Mouse (Mus musculus) cortical plate, adult 2 months (tissue): ENCODE data around the gene Mylk3.

ENCODE experiments used
- CTCF ChIP-seq: fragments of 200-500 bp; IDR thresholded peaks from 2 replicates; pipeline ENCODE4 v1.5.1; 2011; ENCODE audit warnings: mild to moderate bottlenecking, control low read depth, low read length; ENCODE audit not compliant: insufficient read depth; ENCODE audit errors: extremely low read depth
- POLR2A ChIP-seq: fragments of 200-500 bp; IDR thresholded peaks from 2 replicates; pipeline ENCODE4 v1.6.1; 2011; ENCODE audit warnings: mild to moderate bottlenecking, low read length, control low read depth; ENCODE audit not compliant: insufficient read depth; ENCODE audit errors: extremely low read depth

DNA sequence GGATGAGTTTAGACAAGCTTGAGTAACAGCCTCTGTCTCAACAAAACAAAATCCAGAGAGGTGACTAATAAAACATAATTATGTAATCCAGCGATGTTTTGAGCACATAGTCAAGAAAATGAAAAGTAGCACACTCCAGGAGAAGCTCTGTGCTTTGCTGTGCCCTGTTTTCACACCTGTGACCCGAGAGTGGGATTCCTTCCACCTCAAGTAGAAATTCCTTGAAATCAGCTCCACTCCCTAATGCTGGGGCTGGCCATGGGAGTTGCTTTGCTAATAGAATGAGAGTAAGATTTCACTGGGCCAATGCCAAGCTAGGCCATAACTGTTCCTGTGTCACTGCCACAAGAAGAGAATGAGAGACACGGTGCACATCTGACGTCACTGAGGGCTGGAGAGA lies 48.5 kb downstream of the Mylk3 start:
- TF ChIP-seq POLR2A (no peak), CTCF (no peak)
